Mouse (Mus musculus) neural tube, embryonic 11.5 days (tissue): ENCODE data around the gene Apold1. TPM values are rescaled to one million over a fixed set of nuclear protein-coding genes. Genes with fewer than 3 reads are reported as not detected.

Source experiments
- ATAC-seq: fragments of 200-750 bp; cut with Nextera tagmentation; 2 replicates; pipeline ENCODE4 v1.8.0; 2017; ENCODE audit warnings: moderate number of reproducible peaks, mild to moderate bottlenecking, moderate TSS enrichment, moderate library complexity; ENCODE audit not compliant: insufficient read depth, low FRiP score, low TSS enrichment
- DNase-seq: peaks from one replicate; pipeline ENCODE4 v3.0.0-alpha.2; 2015; ENCODE audit warnings: low spot score
- H3K27ac ChIP-seq: fragments of 300-500 bp; sonication (generic); 2 replicates; pipeline ENCODE4 v1.5.1; 2014; ENCODE audit warnings: low read depth, mild to moderate bottlenecking, low read length
- H3K27me3 ChIP-seq: fragments of 300-500 bp; sonication (generic); 2 replicates; pipeline ENCODE4 v1.6.1; 2014; ENCODE audit warnings: mild to moderate bottlenecking, low read length, mixed read lengths; ENCODE audit not compliant: control insufficient read depth, insufficient read depth
- H3K36me3 ChIP-seq: fragments of 300-500 bp; sonication (generic); 2 replicates; pipeline ENCODE4 v1.6.1; 2014; ENCODE audit warnings: mild to moderate bottlenecking, low read length, moderate library complexity, mixed read lengths; ENCODE audit not compliant: control insufficient read depth, insufficient read depth
- H3K4me1 ChIP-seq: fragments of 300-500 bp; sonication (generic); 2 replicates; pipeline ENCODE4 v1.6.1; 2014; ENCODE audit warnings: low read length, mixed read lengths; ENCODE audit not compliant: control insufficient read depth, insufficient read depth
- H3K4me2 ChIP-seq: fragments of 300-500 bp; sonication (generic); 2 replicates; pipeline ENCODE4 v1.6.1; 2014; ENCODE audit warnings: low read depth, mild to moderate bottlenecking, moderate library complexity
- H3K4me3 ChIP-seq: fragments of 300-500 bp; sonication (generic); 2 replicates; pipeline ENCODE4 v1.5.1; 2014; ENCODE audit warnings: low read depth, low read length
- H3K9ac ChIP-seq: fragments of 300-500 bp; sonication (generic); 2 replicates; pipeline ENCODE4 v1.6.1; 2014; ENCODE audit warnings: mild to moderate bottlenecking, low read length
- H3K9me3 ChIP-seq: fragments of 300-500 bp; sonication (generic); 2 replicates; pipeline ENCODE4 v1.6.1; 2016; ENCODE audit warnings: low read length; ENCODE audit not compliant: control insufficient read depth
- WGBS: fragments of 180-500 bp; shearing (Covaris S2); extraction: QIAGEN DNeasy Blood & Tissue Kit; methylation state at CpG from one replicate; pipeline ENCODE4 v1.1.7; 2014; 5-methylcytosine and 5-hydroxymethylcytosine counted together
- polyA plus RNA-seq: library from polyadenylated mRNA; unstranded; fragments of >200 nt; fragmentation: Nextera tagmentation; extraction: Ambion mirVana; gene quantifications from 2 replicates; pipeline ENCODE4 v1.2.1, GENCODE M21; 2014

Apold1 gene
- polyA plus RNA-seq, 1 experiment from 2014 or later, result 2.8 TPM

GRCm38 (mm10) chr6:135026755-135027154, 45.2 kb downstream of the Apold1 start:
- H3K27ac ChIP-seq, result no peak overlapping the region
- no peak for DNase-seq
- no peaks in the 10 kb centered on the region for H3K27me3 ChIP-seq
- H3K4me3 ChIP-seq, result no peak overlapping the region
- no peaks in the 10 kb centered on the region for H3K4me1 ChIP-seq
- H3K9ac ChIP-seq, result no peak overlapping the region
- peaks cover 5% of the 10 kb centered on the region for H3K36me3 ChIP-seq
- H3K4me2 ChIP-seq, result no peak overlapping the region
- WGBS, result 87% methylated on average over 2 of the region's 2 CpGs
- no peak for ATAC-seq
- no peaks in the 10 kb centered on the region for H3K9me3 ChIP-seq

GRCm38 (mm10) chr6:135029246-135029645, 47.7 kb downstream of the Apold1 start:
- ATAC-seq (no peak), DNase-seq (no peak)
- H3K4me3 ChIP-seq, result no peak overlapping the region
- no peaks in the 10 kb centered on the region for H3K27me3 ChIP-seq
- H3K27ac ChIP-seq, result no peak overlapping the region
- H3K9me3 ChIP-seq, result no peaks in the 10 kb centered on the region
- H3K9ac ChIP-seq, result no peak overlapping the region
- no peaks in the 10 kb centered on the region; the same call in 1 of the 2 replicates for H3K36me3 ChIP-seq
- 55% methylated on average over 4 of the region's 4 CpGs for WGBS
- H3K4me1 ChIP-seq, result no peaks in the 10 kb centered on the region
- no peak overlapping the region for H3K4me2 ChIP-seq

Other genes starting within 250 kb of the Apold1 start
- 16.7 and 16.8 TPM in 2 replicates for gene Dusp16, start 189.1 kb upstream of the Apold1 start, polyA plus RNA-seq
- gene Crebl2, start 151.6 kb upstream of the Apold1 start, polyA plus RNA-seq, result 1.1 and 1.5 TPM in 2 replicates
- gene Gpr19, start 83.1 kb upstream of the Apold1 start, polyA plus RNA-seq, result 27.4 and 31.0 TPM in 2 replicates
- gene Cdkn1b, start 61.3 kb upstream of the Apold1 start, polyA plus RNA-seq, result 17.8 and 20.7 TPM in 2 replicates
- gene Ddx47, start 29.9 kb downstream of the Apold1 start, polyA plus RNA-seq, result 109 and 112 TPM in 2 replicates
- gene Gprc5a, start 83.9 kb downstream of the Apold1 start, polyA plus RNA-seq, result 5.8 and 7.5 TPM in 2 replicates
- gene Gprc5d, start 136.6 kb downstream of the Apold1 start, polyA plus RNA-seq, result not detected in 2 replicates
- gene Fam234b, start 216.3 kb downstream of the Apold1 start, polyA plus RNA-seq, result 41.3 and 44.4 TPM in 2 replicates
- gene Hebp1, start 216.3 kb downstream of the Apold1 start, polyA plus RNA-seq, result 2.8 and 3.0 TPM in 2 replicates